Mouse (Mus musculus) right cerebral cortex, postnatal 25 days (tissue): Measurements from ENCODE around the gene Shroom1.

ENCODE experiments used
- DNase-seq: peaks from one replicate; pipeline ENCODE4 v3.0.0; 2022

Gene Shroom1

DNA sequence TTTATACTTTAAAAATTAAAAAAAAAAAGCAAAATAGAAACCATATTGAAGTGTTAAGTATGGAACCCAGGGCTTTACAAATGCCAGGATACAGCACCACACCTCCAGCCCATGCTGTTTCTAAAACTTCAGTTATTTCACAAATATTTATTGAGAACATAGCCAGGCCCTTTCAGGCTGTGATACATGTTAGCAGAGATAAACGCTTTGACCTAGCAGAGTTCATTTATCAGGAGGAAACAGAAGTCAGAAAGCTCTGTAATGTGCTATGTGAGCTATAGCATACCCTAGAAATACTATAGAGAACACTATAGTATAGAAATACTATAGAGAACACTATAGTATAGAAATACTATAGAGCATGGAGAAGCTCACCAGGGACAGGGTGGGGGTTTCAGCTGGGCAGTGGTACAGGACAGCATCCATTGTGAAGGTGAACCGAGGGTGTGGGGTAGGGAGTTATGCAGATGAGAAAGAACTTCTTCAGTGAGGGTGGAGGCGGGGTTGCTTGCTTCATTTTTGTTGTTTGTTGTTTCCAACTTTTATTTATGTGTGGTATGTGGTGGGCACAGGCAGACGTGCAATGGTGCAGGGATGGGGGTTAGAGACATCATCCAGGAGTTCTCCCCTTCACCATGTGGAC, 24.2 kb downstream of the Shroom1 start:
- DNase-seq: no peak

DNA sequence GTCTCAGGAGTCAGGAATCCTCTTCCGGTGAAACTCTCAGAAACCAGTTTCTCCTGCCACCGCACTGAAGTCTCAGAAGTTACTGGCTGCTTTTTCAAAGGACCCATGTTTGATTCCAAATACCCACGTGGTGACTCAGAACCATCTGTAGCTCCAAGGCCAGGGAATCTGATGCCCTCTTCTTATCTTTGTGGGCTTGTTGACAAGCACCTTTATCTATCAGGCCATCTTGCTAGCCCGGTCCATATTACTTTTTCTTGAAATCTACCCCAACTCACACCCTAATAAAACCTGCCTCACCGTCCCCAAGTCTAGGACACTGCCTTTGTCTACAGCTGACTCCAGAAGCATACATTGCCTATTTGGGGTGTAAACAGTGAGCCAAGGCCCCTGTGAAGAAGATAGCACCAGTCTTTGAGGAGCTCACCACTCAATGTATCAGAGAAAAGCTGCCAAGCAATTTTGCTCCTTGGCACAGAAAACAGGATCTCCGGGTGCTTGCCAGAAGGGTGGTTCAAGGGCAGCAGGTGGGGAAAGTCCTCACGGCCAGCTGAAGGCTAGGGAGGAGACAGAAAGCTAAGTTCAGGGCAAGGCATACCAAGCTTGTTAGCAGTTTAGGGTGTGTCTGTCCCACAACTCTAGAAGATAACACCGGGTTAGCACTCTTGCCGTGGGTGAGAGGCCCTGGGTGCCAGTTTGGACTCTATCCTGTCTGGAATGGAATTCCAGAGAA, 26.3 kb downstream of the Shroom1 start:
- no peak for DNase-seq

GRCm38 (mm10) chr11:53485719-53486118, 28.7 kb downstream of the Shroom1 start:
- no peak for DNase-seq

- no peak for DNase-seq
Observed at GRCm38 (mm10) chr11:53486351-53486750, 29.3 kb downstream of the Shroom1 start.

DNA sequence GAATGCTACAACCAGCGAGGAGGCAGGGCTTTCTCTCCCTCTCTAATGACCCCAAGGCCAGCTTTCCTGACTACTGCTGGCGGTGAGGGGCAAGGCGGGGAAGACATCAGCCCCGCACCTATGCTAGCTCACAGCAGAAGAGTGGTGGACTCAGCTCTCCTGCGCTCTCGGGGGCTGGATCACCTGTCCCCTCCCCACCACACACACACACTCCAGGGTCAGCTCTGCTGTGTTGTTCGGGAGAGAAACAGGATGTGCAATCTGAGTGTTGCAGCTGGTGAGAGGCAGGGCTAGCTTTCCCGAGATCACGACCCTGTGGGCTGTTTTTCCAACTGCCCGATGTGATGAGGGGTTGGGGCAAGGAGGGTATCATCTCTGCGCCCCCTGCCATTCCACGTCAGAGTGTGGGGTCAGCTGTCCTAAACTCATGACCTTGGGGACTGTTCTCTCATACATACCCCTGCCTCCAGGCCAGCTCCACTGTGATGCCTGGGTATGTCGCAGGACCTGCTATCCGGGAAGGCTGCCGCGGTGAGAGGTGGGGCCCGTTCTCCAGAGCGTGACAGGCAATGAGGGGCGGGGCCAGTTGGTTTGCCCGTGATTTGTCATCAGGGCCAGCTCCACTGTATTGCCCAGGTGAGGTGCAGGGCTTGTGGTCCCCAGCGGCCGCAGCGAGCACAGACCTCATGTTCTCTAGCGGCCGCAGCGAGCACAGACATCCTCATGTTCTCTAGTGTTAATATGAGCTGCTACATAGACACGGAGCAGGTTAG, 30.0 kb downstream of the Shroom1 start:
- DNase-seq: no peak

- DNase-seq: no peak
Observed at GRCm38 (mm10) chr11:53489007-53489406, 32.0 kb downstream of the Shroom1 start.

DNA sequence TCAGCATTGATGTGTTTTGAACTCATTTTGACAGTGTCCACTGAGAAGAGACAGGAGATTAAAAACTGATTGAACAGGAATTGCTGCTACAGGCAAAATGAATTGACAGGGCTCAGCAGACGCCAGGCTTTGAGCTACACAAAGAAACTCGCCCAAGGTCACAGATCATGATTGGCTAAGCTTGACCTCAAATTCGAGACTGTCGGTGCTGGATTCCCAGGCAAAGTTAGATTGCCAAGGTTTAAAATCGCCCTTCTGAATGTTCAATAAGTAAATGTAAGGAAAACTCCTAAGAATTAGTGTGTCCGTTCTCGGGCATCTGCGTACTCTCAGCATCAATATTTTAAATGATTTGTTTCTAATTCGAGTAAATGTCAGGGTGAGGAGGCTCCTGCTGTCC, 32.4 kb downstream of the Shroom1 start:
- no peak for DNase-seq

GRCm38 (mm10) chr11:53491954-53492401, 35.0 kb downstream of the Shroom1 start:
- DNase-seq: no peak

- DNase-seq: no peak
Observed at GRCm38 (mm10) chr11:53493243-53493955, 36.4 kb downstream of the Shroom1 start.

GRCm38 (mm10) chr11:53495417-53495816, 38.4 kb downstream of the Shroom1 start:
- no peak for DNase-seq

- peak; percentile 65 for DNase-seq
Observed at GRCm38 (mm10) chr11:53496946-53497345, 39.9 kb downstream of the Shroom1 start.

GRCm38 (mm10) chr11:53500569-53500968, 43.6 kb downstream of the Shroom1 start:
- no peak for DNase-seq

GRCm38 (mm10) chr11:53502039-53502765, 45.2 kb downstream of the Shroom1 start:
- DNase-seq: no peak

DNA sequence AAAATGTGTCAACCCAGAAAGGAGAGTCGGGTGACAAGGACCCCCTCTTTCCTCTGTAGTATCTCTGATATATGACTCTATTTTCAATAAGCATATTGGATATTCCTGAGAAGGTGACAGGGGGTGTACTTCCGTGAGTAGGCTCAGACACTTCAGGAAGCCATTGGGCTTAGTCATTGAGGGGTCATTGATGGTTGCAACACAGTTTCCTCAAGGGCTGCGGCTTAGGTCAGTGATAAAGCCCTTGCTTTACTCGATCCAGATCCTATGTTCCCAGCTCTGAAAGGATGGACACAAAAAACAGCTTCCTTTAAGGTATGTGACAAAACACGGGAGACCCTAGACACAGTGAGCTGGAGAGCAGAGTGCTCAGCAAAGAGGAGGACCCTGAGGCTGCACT, 46.7 kb downstream of the Shroom1 start:
- DNase-seq: no peak

DNA sequence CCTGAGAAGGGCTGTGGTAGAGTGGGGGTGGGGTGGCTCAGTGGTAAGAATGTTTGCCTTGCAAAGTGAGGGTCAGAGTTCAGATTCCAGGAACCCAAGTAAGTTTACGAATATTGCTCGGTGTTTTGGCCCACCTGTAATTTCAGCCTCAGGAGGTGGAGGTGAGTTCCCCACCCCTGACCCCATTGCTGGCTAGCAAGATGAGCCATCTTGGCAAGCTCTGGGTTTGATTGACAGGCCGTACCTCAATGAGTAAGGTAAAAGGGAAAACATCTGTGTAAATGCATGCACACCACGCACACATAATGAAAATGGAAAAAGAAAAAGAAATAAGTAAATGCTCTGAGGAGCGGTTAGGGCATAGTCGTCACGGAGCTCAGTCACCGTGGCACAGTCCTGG, 47.4 kb downstream of the Shroom1 start:
- DNase-seq: no peak

GRCm38 (mm10) chr11:53505026-53505663, 48.1 kb downstream of the Shroom1 start:
- no peak for DNase-seq

DNA sequence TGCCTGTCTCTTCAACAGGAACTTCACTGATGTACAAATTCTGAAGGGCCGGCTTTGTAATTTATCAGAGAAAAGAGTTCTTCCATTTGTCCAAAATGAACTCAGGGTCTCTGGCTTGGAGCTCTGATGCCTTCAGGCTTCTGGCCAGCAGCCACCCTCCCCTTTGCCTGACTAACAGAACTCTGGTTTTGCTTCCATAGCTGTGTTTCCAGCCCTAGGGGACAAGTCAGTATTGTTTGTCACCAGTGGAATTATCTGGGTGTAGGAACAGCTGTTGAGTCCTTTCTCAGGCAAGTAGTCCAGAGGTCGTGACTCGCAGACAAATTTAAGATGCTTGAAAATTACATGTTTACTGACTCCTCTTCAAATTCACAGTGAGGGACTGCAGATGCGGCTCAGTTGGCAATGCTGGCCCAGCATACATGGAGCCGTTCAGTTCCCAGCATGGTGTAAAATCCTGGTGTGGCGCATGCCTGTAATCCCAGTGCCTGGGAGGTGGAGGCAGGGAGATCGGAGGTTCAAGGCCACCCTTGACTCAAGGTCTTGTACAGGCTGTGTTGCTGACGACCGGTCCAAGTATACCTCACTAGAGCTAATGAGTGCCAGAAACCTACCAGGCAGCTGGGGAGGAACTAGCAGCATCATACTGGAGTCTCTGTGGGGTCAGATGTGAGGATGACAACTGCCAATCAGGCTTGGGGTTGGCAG, 50.2 kb downstream of the Shroom1 start:
- no peak for DNase-seq

- no peak for DNase-seq
Observed at GRCm38 (mm10) chr11:53508152-53508551, 51.1 kb downstream of the Shroom1 start.

- DNase-seq: no peak
Observed at GRCm38 (mm10) chr11:53508591-53508990, 51.6 kb downstream of the Shroom1 start.

- no peak for DNase-seq
Observed at GRCm38 (mm10) chr11:53510351-53510750, 53.3 kb downstream of the Shroom1 start.
